Mouse (Mus musculus) urinary bladder, postnatal 36 days (tissue): ENCODE measurements around the gene Vps18.
A peak's percentile ranks its signal among the peaks of the same experiment; 100 is the strongest.

ENCODE experiments used
- DNase-seq, 2 experiments: peaks; one replicate each; pipeline ENCODE4 v3.0.0; 2022; ENCODE audit warnings: low spot score in 2 of 2, mixed read lengths in 1 of 2

Gene Vps18

DNA sequence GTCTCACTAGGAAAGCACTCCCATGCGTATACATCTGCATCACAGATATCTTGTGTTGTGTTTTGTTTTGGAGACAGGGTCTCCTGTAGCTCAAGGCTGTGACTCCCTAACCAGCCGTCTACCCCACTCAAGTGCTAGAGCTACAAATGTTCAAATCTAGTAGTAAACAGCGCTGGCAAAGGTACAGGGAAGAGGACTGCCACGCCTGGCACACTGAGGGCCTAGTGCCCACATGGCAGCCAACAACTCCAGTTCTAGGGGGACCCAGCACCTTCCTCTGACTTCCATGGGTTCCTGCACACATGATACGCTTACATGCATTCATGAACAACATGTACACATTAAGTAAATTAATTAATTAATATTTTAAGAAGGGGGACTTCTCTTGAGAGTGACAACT lies 3.7 kb downstream of the Vps18 start:
- no peak for DNase-seq

DNA sequence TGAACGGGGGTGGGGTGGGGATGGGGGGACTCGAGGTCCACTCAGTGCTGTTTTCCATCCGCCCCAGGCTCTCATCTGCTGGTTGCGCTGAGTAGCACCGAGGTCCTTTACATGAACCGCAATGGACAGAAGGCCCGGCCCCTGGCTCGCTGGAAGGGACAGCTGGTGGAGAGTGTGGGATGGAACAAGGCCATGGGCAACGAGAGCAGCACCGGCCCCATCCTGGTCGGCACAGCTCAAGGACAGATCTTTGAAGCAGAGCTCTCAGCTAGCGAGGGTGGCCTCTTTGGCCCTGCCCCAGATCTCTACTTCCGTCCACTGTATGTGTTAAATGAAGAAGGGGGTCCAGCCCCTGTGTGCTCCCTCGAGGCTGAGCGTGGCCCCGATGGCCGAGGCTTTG lies 4.3 kb downstream of the Vps18 start:
- no peak for DNase-seq

DNA sequence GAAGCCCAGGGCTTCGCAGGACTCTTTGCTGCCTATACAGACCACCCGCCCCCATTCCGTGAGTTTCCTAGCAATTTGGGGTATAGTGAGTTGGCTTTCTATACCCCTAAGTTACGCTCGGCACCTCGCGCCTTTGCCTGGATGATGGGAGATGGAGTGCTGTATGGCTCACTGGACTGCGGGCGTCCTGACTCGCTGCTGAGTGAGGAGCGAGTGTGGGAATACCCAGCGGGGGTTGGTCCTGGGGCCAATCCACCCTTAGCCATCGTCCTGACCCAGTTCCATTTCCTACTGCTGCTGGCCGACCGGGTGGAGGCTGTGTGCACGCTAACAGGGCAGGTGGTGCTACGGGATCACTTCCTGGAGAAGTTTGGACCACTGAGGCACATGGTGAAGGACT lies 4.8 kb downstream of the Vps18 start:
- DNase-seq: no peak

DNA sequence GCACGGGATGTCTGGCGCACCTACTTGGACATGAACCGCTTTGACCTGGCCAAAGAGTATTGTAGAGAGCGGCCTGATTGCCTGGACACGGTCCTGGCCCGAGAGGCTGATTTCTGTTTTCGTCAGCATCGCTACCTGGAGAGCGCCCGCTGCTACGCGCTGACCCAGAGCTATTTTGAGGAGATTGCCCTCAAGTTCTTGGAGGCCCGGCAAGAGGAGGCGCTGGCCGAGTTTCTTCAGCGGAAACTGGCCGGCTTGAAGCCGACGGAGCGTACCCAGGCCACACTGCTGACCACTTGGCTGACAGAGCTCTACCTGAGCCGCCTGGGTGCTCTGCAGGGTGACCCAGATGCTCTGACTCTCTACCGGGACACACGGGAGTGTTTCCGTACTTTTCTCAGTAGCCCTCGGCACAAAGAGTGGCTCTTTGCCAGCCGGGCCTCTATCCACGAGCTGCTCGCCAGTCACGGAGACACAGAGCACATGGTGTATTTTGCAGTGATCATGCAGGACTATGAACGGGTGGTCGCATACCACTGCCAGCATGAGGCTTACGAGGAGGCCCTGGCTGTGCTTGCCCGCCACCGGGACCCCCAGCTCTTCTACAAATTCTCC lies 5.3 kb downstream of the Vps18 start:
- DNase-seq: no peak

DNA sequence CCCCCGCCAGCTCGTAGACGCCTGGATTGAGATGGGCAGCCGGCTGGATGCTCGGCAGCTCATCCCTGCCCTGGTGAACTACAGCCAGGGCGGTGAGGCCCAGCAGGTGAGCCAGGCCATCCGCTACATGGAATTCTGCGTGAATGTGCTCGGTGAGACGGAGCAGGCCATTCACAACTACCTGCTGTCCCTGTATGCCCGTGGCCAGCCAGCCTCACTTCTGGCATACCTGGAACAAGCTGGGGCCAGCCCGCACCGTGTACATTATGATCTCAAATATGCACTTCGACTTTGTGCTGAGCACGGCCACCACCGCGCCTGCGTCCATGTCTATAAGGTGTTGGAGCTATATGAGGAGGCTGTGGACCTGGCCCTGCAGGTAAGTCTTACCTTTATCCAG lies 5.9 kb downstream of the Vps18 start:
- DNase-seq: no peak

DNA sequence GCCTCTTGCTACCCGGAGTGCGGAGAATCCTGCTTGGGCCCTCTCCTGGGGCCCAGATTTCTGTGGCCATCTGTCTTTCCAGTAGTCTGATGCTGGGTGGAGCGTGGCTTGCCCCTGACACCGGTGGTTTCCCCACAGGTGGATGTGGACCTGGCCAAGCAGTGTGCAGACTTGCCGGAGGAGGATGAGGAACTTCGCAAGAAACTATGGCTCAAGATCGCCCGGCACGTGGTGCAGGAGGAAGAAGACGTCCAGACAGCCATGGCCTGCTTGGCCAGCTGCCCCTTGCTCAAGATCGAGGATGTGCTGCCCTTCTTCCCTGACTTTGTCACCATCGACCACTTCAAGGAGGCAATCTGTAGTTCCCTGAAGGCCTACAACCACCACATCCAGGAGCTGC lies 8.2 kb downstream of the Vps18 start:
- DNase-seq: no peak

DNA sequence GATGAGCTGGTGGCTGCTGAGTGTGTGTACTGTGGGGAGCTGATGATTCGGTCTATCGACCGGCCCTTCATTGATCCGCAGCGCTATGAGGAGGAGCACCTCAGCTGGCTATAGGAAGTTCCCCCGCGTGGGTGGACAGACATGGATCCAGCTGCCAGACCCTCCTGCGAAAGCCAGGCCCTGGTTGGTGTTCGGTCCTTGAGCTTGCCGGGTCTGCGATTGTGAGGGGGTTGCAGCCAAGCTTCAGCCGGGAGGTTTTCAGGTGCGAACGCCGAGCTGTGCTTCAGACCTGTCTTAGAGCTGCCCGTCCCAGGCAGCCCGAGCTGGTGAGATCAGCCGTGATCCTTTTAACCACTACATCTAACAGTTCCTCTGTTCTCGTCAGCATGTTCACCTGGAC lies 9.0 kb downstream of the Vps18 start:
- no peak for DNase-seq

DNA sequence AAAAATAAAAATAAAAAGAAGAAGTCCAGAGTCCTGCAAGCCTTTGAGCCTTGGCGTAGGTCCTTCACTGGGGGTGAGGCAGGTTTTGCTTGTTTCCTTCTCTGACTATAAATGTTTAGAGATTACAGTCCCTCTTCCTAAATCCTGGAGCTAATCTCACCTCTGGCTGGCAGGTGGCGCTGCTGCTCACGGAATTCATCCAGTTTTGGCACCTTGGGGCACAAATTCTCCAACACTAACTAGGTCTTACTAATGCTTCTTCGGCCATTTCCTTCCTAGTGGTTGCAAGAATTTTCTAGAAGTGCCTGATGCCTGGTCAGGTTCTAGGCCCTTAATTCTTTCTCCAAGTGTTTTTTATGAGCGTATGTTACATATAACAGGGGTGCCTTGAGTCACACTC lies 9.8 kb downstream of the Vps18 start:
- DNase-seq: peak; percentile 47 to 72

DNA sequence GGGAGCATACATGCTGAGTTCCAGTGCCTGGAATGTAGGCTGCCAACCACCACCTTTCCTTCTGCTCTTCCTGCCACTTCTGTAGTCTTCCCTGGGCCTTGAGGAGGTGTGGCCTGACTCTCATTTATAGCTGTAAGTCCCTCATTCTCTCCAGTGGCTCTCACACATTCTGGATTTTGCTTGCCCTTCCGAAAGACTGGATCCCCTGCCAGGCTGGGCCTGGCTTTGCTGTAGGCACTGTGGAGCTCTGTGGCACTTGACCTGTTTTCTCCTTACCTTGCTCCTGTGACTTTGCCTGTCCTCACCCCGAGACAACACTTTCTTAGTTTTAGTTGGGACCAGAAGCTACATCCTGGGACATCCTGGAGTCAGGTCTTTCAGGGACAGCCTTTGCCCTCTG lies 10.3 kb downstream of the Vps18 start:
- no peak for DNase-seq

DNA sequence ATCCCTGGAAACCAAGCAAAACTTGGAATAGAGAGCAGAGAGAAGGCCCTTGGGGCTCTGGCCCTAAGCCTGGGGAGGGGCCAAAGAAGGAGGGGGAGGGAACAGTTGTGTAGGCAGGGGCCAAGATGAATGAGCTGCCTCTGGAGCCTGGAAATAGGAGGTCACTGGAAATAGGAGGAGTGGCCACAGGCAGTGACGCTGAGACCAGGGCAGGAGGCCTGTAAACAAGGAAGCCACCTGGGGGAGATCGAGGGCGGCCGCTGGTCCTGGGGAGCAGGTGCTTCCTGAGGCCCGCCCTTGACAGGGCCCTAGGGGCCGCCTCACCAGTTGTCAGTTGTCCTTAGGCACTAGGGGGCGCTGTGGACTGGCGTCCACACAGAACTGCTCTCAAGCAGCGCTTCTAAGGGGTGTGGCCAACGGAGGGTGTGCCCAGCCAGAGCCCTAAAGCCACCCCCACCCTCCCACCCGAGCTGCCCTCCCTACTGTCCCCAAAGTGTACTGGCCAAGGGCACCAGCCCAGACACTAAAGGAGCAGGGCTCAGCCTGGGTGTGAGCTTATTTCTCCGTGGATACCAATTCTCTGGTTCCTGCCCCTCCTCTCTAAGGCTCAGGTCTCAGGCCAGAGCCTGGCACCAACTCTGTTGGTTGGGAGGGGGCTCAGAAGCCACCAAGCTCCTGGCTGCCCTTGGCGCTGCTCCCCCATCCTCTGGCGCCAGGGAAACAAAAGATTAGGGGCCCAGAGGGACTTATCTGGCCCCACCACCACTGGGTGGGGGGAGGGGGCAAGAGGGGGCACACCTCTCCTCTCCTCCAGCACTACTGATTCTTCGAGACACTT lies 11.7 kb downstream of the Vps18 start:
- peak; percentile 56 to 81 for DNase-seq

DNA sequence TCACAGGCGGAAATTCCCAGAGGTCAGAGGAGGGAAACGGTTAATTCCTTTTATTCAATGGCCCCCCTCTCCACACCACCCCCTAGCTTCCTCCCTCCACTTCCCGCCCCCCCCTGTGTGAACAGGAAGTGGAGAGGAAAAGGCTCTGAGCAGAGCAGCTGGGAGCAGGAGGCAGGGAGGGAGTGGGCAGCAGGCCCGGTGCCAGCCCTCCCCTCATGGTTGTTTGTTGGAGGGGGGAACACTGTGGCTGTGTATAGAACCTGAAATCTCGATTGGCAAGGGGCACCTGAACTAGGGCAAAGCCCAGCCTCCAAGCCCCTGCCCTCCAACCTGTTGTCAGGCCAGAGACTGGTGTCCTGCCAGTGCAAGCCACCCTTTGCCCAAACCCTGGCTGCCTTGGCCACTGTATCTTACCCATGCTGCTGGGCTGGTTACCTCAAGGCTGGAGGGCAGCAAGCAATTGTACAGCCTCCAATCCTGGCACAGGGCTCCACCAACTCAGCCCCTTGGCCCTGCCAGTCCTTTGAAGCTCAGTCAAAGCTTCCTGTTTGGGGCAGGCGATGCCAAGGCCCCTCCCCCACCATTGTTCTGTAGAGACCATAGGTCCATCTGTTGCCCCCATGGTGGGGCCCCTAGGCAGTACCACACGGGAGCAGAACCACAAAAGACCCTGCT lies 12.4 kb downstream of the Vps18 start:
- DNase-seq: no peak

DNA sequence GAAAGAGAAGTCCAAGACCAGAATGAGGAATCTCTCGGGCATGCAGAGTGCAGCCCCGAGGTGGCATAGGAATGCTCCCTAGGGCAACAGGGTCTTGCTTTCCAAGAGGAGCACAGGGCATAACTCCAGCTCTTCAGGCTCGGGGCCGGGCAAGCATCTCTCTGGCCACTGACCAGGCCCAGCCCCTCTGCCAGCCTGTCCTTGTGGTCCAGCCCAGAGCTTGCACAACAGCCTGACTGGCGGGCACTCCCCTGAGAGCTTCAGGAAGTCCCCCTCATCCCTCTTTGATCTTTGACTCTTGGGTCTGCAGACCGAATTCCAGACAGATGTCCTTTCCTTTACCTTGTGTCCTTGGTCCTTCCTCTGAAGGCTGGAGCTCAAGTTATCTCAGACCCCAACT lies 14.3 kb downstream of the Vps18 start:
- DNase-seq: no peak

DNA sequence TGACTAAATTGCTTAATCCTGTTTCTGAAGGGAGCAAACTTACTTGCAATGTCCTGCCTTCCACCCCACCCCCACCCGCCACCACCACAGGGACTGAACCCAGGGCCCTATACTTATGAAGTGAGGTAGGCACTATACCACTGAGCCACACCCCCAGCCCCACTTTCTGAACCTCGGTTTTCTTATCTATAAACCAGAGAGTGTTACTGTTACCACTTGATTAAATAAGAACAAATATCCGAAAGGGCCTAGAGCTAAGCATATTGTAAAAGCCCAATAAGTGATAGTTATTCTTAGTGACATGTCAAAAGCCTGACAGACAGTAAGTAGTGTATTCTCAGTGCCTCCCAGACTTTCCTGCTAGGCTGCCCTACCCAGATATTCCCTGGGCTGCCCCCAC lies 15.9 kb downstream of the Vps18 start:
- DNase-seq: no peak

DNA sequence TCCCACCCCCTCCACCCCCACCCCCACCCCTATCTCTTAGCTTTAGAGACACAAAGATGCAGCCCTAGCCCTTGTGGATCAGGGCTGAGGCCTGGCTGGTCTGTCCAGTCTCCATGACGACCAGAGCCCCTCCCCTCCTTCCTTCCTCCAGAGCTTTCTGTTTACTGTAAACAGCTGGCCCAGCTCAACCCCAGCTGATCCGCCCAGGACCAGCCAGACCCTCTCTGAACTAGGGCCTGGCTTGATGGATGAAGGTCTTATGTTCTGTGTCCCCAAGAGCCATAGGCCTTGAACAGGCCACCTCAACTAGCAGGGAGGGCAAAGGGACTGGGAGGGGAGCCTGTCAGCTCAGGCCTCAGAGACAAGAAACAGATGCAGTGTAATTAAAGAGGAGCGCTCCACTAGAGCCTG lies 16.3 kb downstream of the Vps18 start:
- DNase-seq: no peak

DNA sequence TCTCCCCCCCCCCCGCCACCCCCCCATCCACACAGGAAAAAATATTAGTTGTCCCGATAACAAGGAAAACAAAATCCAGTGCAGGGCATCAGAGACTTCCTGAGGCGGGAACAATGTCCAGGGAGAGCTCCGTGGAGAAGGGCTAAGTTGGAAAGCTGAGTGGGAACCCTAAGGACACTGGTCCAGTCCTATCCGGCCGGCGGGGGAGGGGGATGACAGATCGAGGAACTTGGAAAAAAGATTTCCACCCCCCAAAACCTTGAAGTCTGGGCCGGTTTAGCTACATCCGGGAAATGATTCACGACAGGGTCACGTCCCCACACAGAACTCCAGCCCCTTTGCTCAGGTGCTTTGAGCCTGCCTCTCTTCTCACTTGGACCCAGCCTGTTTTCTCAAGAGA lies 23.0 kb downstream of the Vps18 start:
- no peak for DNase-seq

DNA sequence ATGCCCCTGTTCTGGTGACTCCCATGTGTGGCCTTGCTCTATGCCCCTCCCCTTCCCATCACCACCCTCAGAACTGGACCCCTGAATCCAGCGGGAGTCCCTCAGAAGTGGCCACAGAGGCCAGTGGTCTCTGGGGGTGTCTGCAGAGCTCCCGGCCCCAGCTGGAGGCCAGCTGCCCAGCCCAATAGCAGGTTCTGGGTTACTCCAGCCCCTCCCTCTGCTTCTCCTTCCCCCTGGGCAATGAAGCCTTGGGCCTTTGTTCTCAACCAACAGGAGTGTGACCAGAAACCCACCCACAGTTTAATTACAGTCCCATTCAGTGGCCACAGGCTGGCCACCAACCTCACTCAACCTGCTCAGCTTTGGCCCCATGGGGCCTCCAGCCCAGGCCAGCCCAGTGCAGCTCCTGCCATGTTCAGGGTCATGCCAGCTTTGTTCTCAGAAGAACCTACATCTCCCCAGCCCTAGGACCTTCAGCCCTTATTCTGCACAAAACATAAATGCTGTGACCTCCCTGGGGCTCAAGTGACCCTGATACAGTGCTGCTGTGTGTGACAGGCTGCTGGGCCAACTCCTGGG lies 23.9 kb downstream of the Vps18 start:
- DNase-seq: no peak

DNA sequence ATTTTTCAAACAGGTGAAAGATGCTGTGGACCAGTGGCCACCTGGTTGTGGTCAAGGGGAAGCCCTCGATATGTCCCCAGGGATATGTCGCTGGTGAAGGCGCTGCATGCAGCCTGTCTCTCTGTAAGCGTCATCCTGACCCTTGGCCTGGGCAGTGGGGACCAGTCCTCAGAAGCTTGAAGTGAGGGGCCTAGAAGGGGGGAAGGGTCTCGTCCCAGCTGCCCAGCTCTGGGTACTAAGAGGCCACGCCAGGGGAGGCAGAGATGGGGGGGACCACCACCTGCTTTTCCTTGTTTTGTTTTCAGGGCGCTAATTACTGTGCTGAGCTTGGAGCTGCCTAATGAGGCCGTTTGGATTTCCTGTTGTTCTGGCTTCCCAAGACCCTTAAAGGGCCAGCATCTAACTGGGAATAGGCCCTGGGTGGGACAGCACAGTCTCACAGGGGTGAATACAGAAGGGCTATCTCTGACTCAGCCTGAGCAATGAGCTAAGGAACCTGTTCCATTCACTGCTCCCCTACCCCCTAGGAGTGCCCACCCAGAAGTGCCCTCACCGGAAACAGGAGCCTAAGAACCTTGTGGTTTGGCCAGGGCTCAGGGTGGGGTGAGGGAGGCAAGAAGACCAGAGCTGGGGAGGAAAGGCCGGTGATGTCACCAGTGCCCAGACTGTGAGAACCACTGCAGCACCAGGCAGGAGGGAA lies 25.4 kb downstream of the Vps18 start:
- DNase-seq: no peak

DNA sequence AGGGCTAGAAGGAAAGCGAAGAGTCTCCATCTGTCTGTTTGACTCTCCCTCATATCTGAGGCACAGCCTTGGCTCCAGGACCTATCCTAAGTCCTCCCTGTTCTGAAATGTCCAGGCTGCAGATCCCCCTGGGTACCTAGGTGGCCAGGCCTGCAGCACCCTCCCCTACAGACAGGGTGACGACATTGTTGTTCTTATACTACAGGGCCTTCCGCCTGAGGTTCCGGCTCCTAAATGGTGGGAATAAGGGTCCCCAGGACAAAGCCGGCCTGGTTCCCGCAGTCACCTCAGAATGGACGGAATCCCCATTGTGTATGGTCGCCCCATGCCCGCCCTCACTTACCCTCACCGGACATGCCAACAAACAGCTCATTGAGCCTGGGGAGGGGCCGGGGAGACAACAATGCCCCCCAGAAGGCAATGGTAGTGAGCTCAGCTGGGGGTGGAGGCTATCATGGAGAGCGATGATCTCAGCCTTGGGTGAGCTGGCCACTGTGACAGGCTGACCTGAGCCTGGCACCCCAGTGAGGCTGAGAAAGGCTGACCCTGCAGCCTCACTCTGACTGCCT lies 26.3 kb downstream of the Vps18 start:
- DNase-seq: no peak

DNA sequence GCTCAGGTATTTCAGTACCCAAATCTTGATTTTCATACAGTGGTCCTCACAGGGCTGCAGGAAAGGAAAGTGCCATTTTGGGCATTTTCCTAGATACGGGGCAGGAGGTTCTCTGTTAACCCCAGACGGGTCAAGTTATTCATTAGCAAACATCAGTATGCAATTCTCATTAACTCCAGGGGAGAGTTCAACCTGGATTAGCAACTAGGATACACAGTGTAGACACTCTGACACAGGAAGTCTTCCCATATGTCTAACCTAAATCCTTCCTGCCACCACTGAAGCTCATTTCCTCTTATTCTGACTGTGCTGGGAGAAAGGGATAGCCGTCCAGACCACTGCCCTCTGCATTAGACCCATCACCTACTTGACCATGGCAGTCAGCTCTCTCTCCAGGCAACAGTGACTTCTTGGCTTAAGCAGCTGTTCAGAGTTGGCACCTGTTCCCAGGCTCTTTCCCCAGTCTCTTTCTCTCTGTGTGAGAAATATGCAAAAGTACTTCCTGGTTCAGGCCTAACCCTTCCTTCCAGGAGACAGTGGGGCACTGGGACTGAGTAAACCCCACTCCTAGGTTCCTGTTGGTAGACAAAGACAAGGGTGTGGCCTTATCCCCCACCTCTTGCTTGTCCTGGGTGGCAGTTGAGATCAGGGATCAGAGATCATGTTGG lies 29.6 kb downstream of the Vps18 start:
- no peak for DNase-seq

DNA sequence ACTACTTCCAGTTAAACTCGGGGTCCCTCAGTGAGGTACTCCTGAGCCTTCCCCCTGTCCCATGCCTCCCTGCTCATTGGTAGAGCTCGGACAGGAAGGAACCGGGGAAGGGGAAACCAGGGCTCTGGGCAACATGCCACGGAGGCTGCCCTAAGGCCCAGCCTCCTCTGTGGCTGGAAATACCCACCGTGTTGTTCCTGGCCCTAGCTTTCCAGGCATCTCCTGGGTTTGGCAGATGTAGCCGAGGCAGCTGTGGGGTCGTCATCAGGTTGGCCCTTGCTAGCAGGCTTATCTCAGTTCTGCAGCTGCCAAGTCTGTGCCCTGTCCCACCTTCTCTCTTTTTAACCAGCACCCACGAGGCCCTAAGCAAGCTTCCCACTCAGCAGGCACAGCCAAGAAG lies 32.0 kb downstream of the Vps18 start:
- DNase-seq: no peak
